Mouse (Mus musculus): ENCODE measurements around the gene Mnat1.

DNA sequence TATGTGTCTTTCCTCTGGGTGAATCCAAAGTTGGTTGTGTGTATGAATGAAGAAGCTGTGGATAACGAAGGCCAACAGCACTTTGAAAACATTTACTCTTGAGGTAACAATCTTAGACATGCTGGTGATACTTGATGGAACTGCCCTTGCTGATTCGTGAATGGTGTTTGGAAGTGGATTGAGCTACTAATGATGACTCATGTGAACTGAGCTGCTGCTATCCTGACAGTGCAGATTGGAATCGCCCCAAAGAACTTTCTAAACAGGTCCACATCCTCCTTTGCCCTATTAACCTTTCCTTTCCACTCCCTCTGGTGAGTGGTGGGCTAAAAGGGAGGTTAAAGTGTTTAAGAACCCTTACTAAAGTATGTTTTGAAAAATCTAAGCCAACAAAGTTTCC, 17.2 kb downstream of the Mnat1 start:
- TF ChIP-seq POLR2A (IDR thresholded peaks at IDR 0.05; ENCODE audit: low read depth, low read length) (no peak), CTCF (IDR thresholded peaks at IDR 0.05; ENCODE audit: extremely low read depth, insufficient read depth, insufficient read length, insufficient replicate concordance) (no peak)

All from spleen, adult 2 months (tissue).